Mouse (Mus musculus): ENCODE results near the gene Cygb. TPM values are rescaled to one million over a fixed set of nuclear protein-coding genes. Genes with fewer than 3 reads are reported as not detected.
"Not testable (repeated sequence)": the region's sequence is repeated elsewhere in the genome, so short reads cannot be mapped to it uniquely, and the experiment has no call there.

Cygb gene
- total RNA-seq, 2 experiments from 2014 or later: 16.8 to 22.8 TPM

DNA sequence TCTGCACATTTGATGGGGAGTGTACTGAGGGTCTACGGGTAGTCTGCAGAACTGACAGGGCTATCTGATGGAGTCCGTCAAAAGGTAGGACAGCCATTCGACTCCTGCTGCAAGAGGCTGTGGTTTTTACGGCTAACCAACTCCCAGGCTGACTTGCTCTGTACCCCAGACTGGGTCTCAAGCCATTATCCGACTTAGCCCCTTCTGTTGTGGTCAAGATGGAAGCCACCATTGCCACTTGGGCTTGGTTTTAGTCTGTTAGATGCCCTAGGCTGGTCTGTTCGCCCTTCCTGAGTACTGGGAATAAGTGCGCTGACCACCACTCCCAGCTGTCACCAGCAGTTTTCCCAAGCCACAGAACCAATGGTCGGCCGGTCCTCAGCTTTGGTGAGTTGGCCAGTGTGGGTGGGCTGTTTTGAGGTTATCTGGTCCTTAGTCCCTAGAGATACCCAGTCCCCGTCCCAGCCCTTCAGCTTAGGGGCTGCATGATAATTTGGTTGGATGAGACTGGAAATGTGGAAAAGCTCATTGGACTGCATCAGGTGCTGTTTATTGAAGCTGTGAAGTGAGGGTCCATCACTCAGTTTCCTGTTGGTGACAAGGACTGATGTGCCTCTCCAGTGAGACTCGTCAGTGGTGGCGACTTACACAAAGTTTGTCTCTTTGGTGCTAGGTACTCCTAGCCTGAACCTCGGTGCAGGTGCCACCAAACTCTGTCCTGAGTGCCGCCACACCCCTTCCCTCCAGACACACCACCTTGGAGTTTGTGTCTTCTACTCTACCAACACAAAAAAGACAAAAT is 22.3 kb upstream of the Cygb start:
- DNase-seq: no peak
- intact Hi-C loops (cut with DNase I; ENCODE audit: low total_unique reads): no loop called here

DNA sequence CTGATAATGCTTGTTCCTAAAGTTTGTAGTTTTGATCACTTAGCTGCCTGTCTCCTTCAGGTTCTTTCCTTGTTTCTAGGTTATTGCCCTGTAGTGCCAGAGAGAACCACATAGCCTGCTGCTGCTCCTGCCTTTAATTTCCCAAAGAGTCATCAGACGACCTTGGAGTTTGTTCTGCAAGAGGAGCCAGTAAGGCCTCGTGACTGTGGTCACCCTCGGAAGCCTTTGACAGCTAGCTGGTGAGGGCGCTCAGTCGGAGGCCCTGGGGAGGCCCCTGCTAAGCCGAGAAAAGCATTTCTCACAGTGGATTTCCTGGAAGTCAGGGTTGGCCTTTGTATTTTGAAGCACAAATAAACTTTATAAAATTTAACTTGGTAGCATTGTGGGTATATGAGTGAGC is 21.3 kb upstream of the Cygb start:
- intact Hi-C loops (cut with DNase I; ENCODE audit: low total_unique reads); DNase-seq: not testable (repeated sequence)

DNA sequence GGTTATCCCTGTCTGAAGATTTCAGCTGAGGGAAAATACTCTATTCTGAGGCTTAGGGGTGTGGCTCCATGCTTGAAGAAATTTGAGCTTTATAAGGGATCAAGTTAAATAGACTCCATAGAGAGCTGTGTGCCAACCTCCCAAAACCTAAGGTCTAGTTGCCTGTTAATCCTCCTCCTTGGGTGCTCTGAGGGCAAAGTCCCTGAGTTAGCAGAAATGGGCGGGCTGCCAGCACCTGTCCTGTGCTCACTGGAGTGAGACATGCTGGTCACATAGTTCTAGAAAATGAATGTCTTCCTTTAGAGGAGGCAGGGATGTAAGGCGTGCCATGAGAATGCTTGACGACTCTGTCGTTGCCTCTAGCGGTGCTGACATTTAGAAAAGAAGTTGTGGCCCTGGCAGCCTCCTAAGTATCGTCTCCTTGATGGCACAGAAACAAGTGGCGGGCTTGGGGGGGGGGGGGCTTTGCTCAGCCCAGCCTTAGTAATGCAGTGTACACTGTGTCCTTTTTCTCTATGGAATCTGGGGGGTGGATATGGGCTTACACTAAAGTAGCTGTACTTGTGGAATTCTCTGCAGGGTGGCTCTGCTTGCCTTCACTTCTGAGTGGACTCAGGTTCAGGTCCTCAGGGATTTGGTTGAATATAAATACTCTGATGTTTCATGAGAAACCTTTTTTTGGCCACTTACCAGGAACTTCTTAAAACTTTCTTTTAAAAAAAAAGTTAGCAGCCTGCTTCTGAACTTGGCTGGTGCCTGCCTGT is 20.7 kb upstream of the Cygb start:
- no peak for DNase-seq
- intact Hi-C loops (cut with DNase I; ENCODE audit: low total_unique reads): no loop called here

DNA sequence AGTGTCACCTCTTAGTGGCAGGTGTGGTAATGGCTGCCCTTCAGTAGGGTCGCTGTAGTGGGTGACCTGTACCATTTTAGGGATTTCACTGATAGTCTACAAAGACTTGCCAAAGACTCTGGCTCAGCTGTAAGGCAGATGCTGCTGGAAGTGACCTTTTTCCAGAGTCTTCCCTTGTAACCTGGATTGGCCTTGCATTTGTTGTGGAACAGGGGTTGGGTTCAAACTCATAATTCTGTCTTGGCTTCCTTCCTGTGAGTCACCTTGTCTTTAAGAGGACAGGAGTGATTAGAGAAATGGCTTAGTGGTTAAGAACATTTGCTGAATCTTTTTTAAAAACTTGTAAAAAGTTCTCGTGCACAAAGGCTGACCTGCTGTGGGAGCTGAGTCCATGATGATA is 19.3 kb upstream of the Cygb start:
- no peak for DNase-seq
- intact Hi-C loops (cut with DNase I; ENCODE audit: low total_unique reads): no loop called here

DNA sequence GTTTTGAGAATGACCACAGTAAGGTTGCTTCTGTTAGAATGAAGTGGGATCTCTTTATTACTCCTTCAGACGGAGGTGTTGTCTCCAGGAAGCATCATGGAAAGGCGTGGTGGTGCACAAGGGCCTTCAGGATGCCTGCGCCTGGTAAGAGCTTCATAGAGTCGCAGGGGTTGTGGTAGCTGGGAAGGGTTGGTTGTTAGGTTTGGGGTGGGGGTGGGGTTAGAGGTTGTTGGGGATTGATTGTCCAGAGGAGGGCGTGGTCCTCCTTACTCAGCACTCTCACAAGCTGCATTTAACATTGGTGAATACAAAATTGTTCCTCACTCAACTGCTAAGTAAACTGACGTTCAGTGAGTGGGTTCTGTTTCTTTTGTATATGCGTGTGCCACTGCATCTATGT is 18.5 kb upstream of the Cygb start:
- intact Hi-C loops (cut with DNase I; ENCODE audit: low total_unique reads): no loop called here

DNA sequence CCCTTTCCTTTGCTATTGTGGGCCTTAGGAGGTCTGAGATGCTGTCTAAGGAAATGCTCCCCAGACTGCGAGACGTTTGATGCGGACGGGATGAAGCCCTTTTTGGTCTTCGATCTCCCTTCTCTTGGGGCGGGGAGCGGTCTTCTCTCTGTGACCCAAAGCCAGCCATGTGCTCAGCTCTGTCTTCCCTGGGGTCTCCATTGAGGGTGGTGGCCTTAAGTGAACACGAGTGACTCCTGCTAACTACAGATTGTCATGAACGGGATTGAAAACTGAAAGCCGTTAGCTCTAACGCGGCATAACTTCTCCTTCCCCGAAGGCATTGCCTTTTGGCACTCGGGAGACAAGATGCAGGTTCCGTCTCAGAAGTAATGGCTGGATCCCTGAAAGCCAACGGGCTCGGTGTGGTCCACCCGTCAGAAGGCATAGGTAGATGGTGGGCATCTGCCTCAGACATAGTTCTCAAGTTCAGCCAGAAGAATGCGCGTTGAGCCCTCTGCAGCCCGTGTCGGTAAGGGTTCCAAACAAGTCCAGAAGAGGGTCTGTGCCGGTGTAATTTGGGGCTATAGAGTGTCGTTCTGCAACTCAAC is 17.8 kb upstream of the Cygb start:
- DNase-seq: no peak
- intact Hi-C loops (cut with DNase I; ENCODE audit: low total_unique reads): no loop called here

More for the DNA sequence above, 18.5 kb upstream of the Cygb start:
- DNase-seq: no peak

DNA sequence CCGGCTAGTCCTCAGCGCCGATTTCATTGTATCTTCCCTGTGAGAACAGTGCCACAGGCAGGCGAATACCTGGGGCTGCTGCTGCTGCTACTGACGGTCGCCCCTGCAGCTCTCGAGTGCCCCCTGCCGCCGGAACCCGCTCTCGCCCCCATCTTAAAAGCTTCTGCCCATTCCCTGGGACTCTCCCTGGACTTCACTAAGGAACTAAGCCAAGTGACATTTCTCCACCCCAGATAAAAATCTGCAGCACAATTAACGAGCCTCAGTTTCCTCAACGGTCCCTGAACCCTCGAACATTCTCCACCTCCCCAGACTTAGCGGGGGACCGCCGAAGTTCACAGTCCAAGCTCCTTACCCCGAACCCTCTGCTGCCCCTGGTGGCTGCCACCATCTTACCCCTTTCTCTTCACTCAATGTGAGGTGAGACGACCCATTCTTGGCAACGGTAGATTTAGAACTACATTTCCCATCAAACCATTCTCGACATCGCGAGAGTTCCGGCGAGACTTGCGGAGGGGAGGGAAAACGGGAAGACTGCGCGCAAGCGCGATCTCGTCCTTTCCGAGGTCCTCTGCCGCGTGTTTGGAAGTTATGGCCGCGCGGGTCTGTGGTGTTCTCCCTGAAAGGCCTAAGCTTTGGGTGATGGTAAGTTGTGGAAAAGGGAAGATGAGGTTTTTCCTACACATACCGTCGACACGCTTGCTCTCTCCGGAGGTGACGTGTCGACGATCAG is 17.2 kb upstream of the Cygb start:
- DNase-seq: peak; percentile 95
- intact Hi-C loops (cut with DNase I; ENCODE audit: low total_unique reads): no loop called here

DNA sequence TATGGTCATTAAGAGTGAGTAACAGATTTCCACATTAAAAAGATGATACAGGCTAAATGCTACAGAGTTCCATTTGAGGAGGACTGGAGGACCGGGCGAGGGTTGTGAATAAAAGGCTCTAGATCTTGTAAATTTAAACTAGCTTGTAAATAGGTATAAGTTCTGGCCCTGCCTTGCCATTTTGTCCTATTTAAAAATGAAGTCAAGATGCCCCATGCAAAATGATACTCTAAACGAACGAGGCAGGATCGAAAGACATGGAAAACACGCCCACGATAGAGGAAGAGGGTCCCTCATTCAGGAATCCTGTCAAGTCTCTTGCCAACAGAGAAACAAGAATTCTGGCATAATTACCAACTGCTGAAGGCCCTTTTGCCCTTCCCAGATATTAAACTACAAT is 16.3 kb upstream of the Cygb start:
- intact Hi-C loops (cut with DNase I; ENCODE audit: low total_unique reads): no loop called here
- DNase-seq: no peak

DNA sequence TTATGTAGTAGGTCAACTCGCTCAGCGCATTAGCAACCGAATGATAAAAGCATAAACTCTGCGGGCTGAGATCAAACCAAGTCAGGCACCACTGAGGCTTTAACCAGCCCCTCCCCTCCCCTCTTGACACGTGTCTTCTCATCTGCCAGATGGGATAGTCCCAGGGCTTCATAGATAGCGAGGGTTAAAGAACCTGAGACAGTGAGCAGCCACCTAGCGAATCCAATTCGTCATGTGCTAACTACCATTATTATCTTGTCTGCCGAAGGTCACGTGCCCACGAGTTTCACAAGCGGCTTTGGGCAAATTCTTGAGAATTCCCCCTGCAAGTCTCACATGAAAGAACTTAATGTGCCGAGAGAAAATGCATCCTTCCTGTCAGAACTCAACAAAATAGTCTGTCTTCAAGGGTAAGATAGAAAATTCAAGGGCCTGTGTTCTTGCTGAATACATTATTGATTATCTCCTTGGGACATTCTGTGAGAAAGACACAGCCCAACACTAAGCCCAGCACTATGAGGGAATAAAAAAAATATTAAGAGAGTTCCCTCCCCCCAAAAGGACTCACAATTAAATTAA is 15.8 kb upstream of the Cygb start:
- intact Hi-C loops (cut with DNase I; ENCODE audit: low total_unique reads): loop anchor here (2.0 kb wide), 1 partner anchor 23 kb away; no protein-coding TSS in a partner anchor
- DNase-seq: no peak

DNA sequence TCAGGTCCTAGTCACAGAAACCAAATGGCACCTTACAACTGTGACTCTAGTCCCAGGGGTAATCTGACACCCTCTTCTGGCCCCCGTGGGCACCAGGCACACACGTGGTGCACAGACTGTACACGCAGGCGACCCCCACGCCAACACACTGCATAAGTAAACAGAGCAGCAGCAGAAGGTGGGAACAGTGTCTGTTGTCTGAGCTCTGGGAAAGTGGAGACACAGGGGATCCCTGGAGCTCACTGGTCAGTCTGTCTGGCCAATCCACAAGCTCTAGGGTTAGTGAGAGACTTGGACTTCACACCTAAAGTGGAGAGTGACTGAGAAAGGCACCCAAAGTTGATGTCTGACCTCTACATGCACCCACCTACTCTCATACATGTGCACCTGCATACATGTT is 15.2 kb upstream of the Cygb start:
- no peak for DNase-seq
- intact Hi-C loops (cut with DNase I; ENCODE audit: low total_unique reads): loop anchor here (2.0 kb wide), 1 partner anchor 23 kb away; no protein-coding TSS in a partner anchor

DNA sequence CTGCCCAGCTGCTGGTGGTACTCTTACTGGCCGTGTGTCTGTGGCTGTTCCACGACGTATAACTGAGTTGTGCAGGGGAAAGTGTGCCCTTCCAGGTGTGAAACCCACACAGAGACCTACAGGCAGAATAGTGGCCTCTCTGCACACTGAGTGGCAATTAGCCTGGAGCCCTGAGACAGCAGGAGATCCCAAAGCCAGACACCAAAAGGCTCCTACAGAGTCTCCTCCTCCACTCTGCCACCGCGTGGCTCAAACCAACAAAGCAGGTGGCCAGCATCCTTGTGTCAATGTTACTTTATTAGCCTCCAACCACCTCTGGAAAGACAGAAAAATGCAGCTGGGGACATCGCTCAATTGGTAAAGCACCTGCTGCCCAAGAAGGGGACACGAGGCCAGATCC is 14.7 kb upstream of the Cygb start:
- DNase-seq: no peak
- intact Hi-C loops (cut with DNase I; ENCODE audit: low total_unique reads): loop anchor here (2.0 kb wide), 1 partner anchor 22 kb away; no protein-coding TSS in a partner anchor

DNA sequence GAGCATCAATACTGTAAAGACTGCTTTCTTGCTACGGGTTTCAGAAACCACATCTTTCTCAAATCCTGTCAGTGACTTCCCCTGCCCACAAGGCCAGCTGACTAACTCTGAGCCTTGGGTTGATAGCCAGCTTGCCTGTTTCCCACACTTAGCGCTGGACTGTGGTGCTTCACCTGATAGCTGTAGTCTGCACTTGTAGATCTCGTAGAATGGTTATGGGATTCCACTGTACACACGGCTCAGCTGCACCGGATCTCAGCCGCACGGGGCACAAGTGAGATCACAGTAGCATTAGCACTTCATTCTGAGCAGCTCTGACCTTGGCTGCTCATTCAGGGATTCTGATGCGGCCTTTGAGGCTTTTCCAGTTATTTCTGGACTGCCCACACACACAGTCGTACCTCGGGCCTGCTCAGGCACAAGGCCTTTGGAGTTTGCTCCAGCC is 14.3 kb upstream of the Cygb start:
- DNase-seq: no peak
- intact Hi-C loops (cut with DNase I; ENCODE audit: low total_unique reads): loop anchor here (2.0 kb wide), 1 partner anchor 22 kb away; no protein-coding TSS in a partner anchor

DNA sequence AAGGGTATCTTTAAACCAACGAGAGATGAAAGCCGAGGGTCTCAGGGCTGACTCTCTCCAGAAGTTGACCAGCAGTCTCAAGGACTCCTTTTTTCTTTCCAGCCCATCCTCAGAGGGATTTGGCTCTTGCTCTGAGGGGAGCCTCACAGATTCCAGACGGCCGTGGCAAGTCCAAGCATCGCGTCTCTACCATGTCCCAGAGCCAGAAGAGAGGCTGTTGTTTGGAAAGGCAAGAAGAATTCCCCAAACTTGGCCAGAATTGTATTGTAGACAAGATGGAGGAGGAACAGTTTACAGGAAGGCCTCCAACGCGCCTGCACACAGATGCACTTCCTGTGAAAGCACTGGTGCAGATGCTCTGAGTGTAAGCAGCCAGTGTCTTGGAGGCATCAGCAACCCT is 13.8 kb upstream of the Cygb start:
- no peak for DNase-seq
- intact Hi-C loops (cut with DNase I; ENCODE audit: low total_unique reads): loop anchor here (2.0 kb wide), 1 partner anchor 21 kb away; no protein-coding TSS in a partner anchor

DNA sequence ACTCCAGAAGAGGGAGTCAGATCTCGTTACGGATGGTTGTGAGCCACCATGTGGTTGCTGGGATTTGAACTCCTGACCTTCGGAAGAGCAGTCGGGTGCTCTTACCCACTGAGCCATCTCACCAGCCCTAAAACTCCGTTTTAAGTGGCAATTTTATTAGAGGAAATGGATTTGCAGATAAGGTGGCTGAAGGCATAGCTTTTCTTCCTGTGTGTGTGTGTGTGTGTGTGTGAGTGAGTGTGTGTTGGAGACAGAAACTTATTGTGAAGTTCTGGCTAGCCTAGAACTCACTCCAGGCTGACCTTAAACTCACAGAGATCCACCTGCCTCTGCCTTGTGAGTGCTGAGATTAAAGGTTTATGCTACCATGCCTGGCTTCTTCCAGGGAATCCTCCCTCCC is 12.9 kb upstream of the Cygb start:
- DNase-seq; intact Hi-C loops (cut with DNase I; ENCODE audit: low total_unique reads): not testable (repeated sequence)

DNA sequence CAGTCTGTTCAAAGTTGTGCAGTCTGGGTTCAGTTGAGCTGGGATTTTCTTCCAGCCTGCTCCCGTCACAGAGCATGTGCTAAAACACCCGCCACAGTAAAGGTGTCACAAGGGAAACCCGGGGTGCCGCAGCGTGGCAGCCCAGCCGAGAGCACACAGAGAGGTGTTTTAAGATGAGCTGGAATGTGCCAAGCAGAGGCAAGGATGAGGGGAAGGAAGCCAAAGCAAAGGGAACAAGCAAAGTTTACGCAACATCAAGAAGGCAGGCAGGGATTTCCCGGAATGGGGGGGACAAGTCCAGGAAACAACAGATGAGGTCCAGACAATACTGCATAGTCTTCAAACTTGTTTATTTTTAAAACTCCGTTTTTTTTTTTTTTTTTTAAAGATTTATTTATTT is 12.5 kb upstream of the Cygb start:
- intact Hi-C loops (cut with DNase I; ENCODE audit: low total_unique reads): no loop called here
- DNase-seq: no peak

DNA sequence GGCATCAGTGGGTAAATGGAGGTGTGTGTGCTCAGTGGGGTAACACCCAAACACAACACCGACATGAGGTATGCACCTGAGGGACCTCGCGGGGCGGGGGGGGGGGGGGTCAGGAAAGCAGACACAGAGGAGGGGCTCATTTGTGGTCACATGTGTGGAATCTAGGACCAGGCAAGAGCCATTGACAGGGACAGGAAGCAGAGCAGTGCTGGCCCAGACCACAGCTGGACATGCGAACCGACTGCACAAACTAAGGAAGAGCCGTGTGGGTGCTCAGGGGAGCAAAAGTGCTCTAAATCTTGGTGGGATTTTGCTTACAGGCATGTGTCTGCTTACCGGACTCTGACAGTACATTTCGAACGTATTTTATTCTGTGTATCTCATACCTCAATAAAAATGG is 11.2 kb upstream of the Cygb start:
- DNase-seq: no peak
- intact Hi-C loops (cut with DNase I; ENCODE audit: low total_unique reads): no loop called here

DNA sequence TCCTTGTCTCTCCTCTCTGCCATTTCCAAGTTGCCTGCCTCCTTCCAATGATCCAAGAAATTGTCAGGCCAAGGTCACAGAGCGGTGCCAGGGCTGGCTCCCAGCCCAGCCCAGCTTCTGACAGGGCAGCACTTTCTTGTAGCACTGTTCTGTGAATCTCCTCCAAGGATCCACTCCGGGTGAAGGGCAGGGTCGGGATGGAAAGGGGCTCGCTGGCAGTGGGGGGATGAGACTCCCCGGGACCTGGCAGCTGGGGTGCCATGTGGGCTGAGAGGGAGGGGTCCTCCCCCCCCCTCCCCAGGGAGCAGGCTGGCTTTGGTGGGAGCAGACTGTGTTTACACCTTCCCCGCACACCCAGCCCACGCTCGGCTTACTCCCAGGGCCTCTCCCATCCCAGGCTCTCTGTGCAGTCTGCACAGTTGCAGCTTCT is 7.8 kb upstream of the Cygb start:
- DNase-seq: no peak
- intact Hi-C loops (cut with DNase I; ENCODE audit: low total_unique reads): no loop called here

DNA sequence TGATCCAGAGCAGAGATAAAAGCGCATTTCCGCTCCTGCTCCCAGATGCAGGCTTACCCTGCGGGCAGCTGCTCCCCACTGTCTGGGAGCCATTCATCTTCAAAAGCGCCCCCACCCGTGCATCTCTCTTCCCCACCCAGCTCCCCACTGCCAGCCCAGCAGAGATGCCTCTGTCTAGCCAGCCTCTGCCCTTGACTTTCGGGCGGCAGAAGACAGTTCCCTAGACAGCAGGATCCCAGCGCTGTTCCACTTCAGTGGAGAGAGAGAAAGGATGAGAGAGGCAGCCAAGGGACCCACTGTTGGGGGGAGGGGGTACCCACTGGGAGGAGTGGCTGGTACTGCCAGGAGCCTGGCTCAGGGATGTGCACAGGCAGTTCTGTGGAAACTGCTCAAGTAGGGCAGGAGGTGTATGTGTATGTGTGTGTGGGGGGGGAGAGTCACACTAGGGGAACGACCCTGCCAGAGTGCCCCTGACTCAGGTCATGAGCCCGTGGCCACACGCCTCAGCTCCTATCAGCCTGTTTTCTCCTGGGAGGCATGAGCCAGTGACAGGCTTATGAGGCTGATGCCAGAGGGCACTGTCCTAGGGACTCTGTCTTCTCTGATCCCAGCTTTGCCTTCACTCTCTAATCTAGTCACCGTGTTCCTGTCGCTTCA is 7.3 kb upstream of the Cygb start:
- no peak for DNase-seq
- intact Hi-C loops (cut with DNase I; ENCODE audit: low total_unique reads): no loop called here

DNA sequence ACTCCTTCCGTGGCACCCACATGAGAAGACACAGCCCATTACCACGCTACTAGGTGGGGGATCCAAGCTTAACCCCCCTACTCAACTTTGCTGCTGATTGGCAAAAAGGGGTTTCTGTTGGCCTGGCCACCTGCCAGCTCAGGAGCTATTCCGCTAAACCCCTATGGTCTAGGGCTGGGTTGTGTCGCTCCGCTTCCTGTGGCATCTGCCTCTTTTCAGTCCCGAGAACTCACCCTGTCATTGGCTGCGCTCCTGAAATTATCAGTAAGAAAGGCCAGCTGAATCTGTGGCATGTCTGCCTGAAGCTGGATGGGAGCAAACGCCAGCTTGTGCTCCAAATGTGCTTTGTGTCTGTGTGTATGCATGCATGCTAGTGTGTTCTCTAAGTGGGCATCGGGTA is 6.1 kb upstream of the Cygb start:
- no peak for DNase-seq
- intact Hi-C loops (cut with DNase I; ENCODE audit: low total_unique reads): no loop called here
